Mouse (Mus musculus) liver, postnatal 0 days (tissue): ENCODE measurements around the gene Klf6. TPM values are rescaled to one million over a fixed set of nuclear protein-coding genes. Genes with fewer than 3 reads are reported as not detected.

Experiments used
- ATAC-seq: fragments of 200-750 bp; cut with Nextera tagmentation; 2 replicates; pipeline ENCODE4 v1.8.0; 2017; ENCODE audit warnings: mild to moderate bottlenecking, moderate library complexity
- DNase-seq: peaks from one replicate; pipeline ENCODE4 v3.0.0-alpha.2; 2016
- H3K27ac ChIP-seq: fragments of 300-500 bp; sonication (generic); 2 replicates; pipeline ENCODE4 v1.5.1; 2014; ENCODE audit warnings: antibody characterized with exemption, moderate library complexity, mild to moderate bottlenecking, low read depth
- H3K27me3 ChIP-seq: fragments of 300-500 bp; sonication (generic); 2 replicates; pipeline ENCODE4 v1.6.1; 2014; ENCODE audit warnings: low read length, control low read depth, mixed read lengths; ENCODE audit not compliant: insufficient read depth
- H3K36me3 ChIP-seq: fragments of 300-500 bp; sonication (generic); replicated peaks from 2 replicates; pipeline ENCODE4 v1.6.1; 2014; ENCODE audit warnings: mild to moderate bottlenecking, control low read depth, low read length, moderate library complexity, mixed read lengths; ENCODE audit not compliant: insufficient read depth
- H3K4me1 ChIP-seq: fragments of 300-500 bp; sonication (generic); 2 replicates; pipeline ENCODE4 v1.6.1; 2014; ENCODE audit warnings: antibody characterized with exemption, mild to moderate bottlenecking, control low read depth; ENCODE audit not compliant: insufficient read depth
- H3K4me2 ChIP-seq: fragments of 300-500 bp; sonication (generic); 2 replicates; pipeline ENCODE4 v1.6.1; 2014; ENCODE audit warnings: low read depth, mild to moderate bottlenecking, low read length, moderate library complexity, mixed read lengths
- H3K4me3 ChIP-seq: fragments of 300-500 bp; sonication (generic); 2 replicates; pipeline ENCODE4 v1.5.1; 2014; ENCODE audit warnings: low read depth, low read length
- H3K9ac ChIP-seq: fragments of 300-500 bp; sonication (generic); replicated peaks from 2 replicates; pipeline ENCODE4 v1.6.1; 2014; ENCODE audit warnings: mild to moderate bottlenecking, moderate library complexity
- H3K9me3 ChIP-seq: fragments of 300-500 bp; sonication (generic); 2 replicates; pipeline ENCODE4 v1.6.1; 2016; ENCODE audit warnings: mild to moderate bottlenecking, control low read depth, low read length, mixed read lengths
- CTCF ChIP-seq: sonication (generic); IDR thresholded peaks from 2 replicates; pipeline ENCODE4 v1.5.1; 2016; ENCODE audit warnings: antibody characterized with exemption, low read depth
- EP300 ChIP-seq: IDR thresholded peaks from 2 replicates; pipeline ENCODE4 v1.6.1; 2016; ENCODE audit warnings: antibody characterized with exemption, low read depth, mild to moderate bottlenecking
- WGBS: fragments of 180-500 bp; shearing (Covaris S2); extraction: QIAGEN DNeasy Blood & Tissue Kit; methylation state at CpG from one replicate; pipeline ENCODE4 v1.1.7; 2014; ENCODE audit not compliant: insufficient replicate concordance; 5-methylcytosine and 5-hydroxymethylcytosine counted together
- microRNA-seq: library from miRNA; unstranded; fragments of <30 nt; microRNA quantifications from one replicate; pipeline ENCODE4, GENCODE M21; 2016
- polyA plus RNA-seq: library from polyadenylated mRNA; unstranded; fragments of >200 nt; fragmentation: Nextera tagmentation; extraction: Ambion mirVana; gene quantifications from 2 replicates; pipeline ENCODE4 v1.2.1, GENCODE M21; 2015

The Klf6 gene
- polyA plus RNA-seq, 1 experiment from 2014 or later, result 18.9 TPM

DNA sequence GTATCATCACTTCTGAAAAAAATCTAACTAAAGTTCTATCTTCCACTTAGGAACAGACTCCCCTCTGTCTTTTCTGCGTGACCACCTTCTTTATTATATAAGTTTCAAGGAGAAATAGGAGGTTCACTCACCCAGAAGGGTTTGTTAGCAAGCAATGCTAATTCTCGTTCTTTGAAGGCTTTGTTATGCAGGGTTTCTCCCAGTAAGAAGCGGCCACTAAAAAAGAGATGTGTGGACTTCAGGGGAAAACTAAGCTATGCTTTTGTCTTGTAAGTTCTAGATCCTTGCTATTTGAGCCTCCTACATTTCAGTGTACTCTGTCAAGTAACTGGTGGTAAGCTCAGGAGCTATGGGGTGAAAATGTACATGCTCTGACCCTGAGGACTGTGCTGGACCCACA lies 38.4 kb downstream of the Klf6 start:
- ATAC-seq (no peak), DNase-seq (no peak)
- Histone ChIP-seq H3K27me3 (no peaks in the 10 kb centered on the region), H3K9me3 (no peaks in the 10 kb centered on the region), H3K36me3 (no peaks in the 10 kb centered on the region), H3K4me2 (no peak overlapping the region), H3K4me1 (no peaks in the 10 kb centered on the region), H3K27ac (no peak overlapping the region), H3K4me3 (no peak overlapping the region), H3K9ac (no peak overlapping the region)
- 63% methylated on average over 3 of the region's 3 CpGs for WGBS
- TF ChIP-seq EP300, result no peak

DNA sequence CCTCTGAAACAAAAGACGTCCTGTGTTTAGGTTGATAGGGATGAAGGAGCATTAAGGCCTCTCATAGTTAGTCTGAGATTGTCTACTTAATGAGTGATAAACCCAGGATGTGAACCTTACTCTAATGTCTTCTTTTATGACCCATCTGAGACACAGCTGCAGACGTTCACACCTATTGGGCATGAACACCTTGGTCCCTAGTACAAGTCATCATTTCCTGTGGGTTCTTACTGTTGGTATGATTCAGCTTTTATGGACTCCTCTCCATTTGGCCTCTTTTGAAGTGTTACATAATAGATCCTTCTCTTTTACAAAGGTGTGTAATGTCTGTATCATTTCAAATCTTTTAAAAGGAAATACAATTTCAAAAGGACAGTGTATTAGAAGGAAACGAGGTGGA lies 51.9 kb downstream of the Klf6 start:
- H3K4me3 ChIP-seq, result no peak overlapping the region
- no peaks in the 10 kb centered on the region for H3K36me3 ChIP-seq
- ATAC-seq, result no peak
- no peaks in the 10 kb centered on the region for H3K27me3 ChIP-seq
- no peak overlapping the region for H3K4me2 ChIP-seq
- no peak overlapping the region for H3K9ac ChIP-seq
- 55% methylated on average over 3 of the region's 3 CpGs for WGBS
- no peak for TF ChIP-seq CTCF
- no peak for TF ChIP-seq EP300
- H3K27ac ChIP-seq, result no peak overlapping the region
- no peak for DNase-seq
- H3K4me1 ChIP-seq, result no peaks in the 10 kb centered on the region
- H3K9me3 ChIP-seq, result no peaks in the 10 kb centered on the region

DNA sequence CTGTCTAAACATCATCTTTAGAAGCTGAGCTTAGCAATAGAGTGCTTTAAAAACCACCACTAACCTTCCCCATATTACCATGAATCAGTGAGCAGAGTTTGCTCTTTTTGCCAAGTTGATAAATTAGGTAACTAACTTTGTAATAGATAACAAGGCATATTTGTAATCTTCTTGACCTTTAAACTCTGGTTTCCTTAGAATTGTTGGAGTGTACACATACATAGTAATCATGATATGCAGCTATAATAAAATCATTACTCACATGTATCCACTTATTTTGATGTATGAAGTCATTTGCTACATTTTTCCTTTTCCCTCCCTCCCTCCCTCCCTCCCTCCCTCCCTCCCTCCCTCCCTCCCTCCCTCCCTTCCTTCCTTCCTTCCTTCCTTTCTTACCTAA lies 56.1 kb downstream of the Klf6 start:
- Histone ChIP-seq H3K36me3 (no peaks in the 10 kb centered on the region), H3K27ac (no peak overlapping the region), H3K9me3 (no peaks in the 10 kb centered on the region), H3K27me3 (no peaks in the 10 kb centered on the region), H3K4me3 (no peak overlapping the region), H3K9ac (no peak overlapping the region), H3K4me1 (no peaks in the 10 kb centered on the region), H3K4me2 (no peak overlapping the region)
- DNase-seq (no peak), ATAC-seq (no peak)
- no peak for TF ChIP-seq CTCF
- TF ChIP-seq EP300, result no peak

DNA sequence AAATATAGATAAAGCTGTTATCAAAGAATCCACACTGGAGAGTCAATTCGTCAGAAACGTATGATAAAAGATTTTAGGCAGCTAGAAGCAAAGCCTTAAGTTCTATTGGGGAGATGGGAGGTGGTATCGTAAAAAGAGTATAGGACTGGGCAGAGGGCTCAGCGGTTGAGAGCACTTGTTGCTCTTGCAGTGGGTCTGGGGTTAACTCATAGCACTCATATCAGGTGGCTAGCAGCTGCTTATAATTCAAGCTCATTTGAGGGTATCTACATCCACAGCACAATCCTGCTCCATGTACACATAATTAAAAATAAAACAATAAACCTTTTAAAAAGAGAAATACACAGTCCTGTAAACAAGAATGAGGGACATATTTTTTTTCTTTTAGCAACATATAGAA lies 58.7 kb downstream of the Klf6 start:
- no peak for DNase-seq
- no peaks in the 10 kb centered on the region for H3K4me1 ChIP-seq
- WGBS, result 75% methylated on average over 4 of the region's 4 CpGs

More for the DNA sequence above, 58.7 kb downstream of the Klf6 start:
- H3K4me3 ChIP-seq, result no peak overlapping the region
- H3K4me2 ChIP-seq, result no peak overlapping the region
- no peak overlapping the region for H3K27ac ChIP-seq
- H3K36me3 ChIP-seq, result no peaks in the 10 kb centered on the region
- H3K9me3 ChIP-seq, result no peaks in the 10 kb centered on the region
- no peak for TF ChIP-seq CTCF
- no peak for TF ChIP-seq EP300
- no peak overlapping the region for H3K9ac ChIP-seq
- no peak for ATAC-seq
- H3K27me3 ChIP-seq, result no peaks in the 10 kb centered on the region

Small RNA genes within 50 kb of the gene (microRNA-seq; reads per million reads assigned to microRNA genes)
- not detected for gene Gm26043
